Mouse (Mus musculus): ENCODE measurements around the gene St3gal3. TPM values are rescaled to one million over a fixed set of nuclear protein-coding genes. Genes with fewer than 3 reads are reported as not detected.

The St3gal3 gene
- polyA plus RNA-seq, 1 experiment = 19.7 TPM

DNA sequence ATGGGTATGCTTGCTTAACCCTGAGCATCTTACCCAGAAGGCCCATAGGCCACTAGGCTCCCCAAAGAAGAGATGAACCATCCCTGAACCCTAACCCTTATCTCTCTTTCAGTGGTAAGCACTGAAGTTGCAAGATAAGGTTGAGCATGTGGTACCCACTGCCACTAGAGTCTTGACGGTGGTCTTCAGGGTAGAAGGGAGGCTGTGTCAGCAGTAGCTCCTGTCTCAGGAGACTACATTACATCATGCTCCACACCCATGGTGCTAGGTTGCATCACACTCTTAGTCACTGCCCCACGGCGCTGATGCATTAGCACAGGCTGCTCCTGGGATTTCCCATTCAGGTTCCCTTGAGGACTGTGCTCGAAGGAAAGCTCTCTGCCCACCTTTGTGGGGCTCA is 154.6 kb downstream of the St3gal3 start:
- no peak for TF ChIP-seq GATA1 (IDR thresholded peaks at IDR 0.05; ENCODE audit: low read length)

DNA sequence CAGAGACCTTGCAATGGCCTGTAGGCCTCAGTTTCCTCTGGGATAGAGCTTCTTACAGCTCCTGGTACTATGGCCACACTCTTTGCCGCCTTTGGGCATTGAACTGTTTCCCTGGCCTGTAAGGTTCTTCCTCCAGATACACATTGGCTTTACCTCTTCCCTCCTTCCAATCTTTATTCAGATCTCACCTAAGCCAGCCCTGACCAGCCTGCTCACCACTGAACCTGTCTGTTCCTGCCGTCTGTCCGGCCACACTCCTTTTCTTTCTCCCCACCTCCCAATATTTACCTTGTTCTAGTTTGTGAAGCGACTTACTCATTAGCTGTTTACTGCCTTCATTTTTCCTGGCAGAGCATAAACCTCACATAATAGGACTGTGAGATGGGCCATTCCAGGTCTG is 155.5 kb downstream of the St3gal3 start:
- TF ChIP-seq GATA1 (IDR thresholded peaks at IDR 0.05; ENCODE audit: low read length) = no peak

DNA sequence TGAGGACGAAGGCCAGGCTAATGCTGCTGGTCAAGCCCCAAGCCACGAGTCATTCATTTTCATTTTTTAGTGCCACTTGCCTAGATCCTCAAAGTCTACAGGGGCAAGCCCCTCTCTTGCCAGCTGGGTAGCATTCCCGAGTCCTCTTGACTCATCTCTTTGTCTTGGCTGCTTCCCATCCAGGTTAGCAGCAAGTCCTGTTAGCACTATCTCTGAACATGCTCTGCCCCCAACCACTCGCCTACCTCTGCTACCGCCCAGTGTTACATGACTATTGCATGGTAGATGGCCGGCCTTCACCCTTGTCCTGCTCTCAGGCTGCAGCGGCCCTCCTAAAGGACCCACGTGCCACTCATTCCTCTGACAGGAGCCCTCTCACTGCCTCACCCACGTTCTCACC is 156.4 kb downstream of the St3gal3 start:
- TF ChIP-seq GATA1 (IDR thresholded peaks at IDR 0.05; ENCODE audit: low read length) = no peak

DNA sequence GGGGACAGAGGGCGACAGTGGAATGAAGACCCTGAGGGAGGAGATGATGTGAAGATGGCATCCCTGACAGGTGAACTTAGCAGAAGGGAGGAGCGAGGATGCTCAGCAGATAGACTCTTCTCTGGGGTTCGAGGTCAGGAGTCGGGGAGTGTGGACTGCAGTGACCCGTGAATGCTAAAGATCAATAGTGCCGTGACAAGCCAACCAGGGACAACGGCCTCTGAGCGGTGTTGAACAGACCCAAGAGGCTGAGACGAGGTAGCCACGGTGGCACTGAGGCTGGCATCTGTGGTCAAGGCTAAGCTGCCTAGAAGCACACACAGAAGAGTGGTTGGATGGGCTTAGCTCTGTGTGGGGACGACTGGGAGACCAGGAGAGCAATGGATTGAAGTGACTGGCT is 156.9 kb downstream of the St3gal3 start:
- TF ChIP-seq GATA1 (IDR thresholded peaks at IDR 0.05; ENCODE audit: low read length) = no peak

DNA sequence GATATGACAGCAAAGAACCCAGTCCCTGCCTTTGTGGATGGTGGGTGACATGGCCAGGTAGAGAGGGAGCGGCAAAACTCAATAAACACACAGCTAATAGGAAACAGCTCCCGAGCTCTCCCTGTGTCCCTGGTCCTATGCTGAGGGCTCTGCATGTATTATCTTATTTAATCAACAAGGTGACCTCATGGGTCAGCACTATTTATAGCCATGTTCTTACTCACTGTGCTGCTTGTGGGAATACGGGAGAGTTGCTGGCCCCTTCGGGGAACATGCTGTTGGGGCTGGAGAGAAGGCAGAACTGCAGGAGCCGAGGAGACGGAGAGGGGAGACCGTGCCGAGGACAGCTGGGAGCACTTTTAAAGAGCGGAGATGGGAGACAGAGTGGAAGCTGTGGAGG is 157.3 kb downstream of the St3gal3 start:
- no peak for TF ChIP-seq GATA1 (IDR thresholded peaks at IDR 0.05; ENCODE audit: low read length)

DNA sequence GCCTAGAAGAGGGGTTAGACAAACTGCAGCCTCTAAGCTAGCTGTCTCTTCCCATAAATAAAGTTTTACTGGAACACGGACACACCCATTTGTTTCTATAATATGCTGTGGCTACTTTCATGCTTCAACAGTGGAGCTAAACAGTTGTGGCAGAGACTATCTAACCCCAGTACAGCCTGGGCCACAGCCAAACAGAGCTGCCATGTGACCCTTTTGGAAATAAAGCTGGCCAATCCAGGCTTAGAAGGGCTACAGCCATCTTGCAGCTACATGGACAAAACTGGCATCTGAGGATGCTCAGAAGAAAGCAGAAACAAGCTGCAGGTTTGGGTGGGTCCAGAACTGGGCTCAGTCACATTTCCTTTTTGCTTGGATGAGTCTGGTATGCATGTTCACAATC is 158.9 kb downstream of the St3gal3 start:
- no peak for TF ChIP-seq GATA1 (IDR thresholded peaks at IDR 0.05; ENCODE audit: low read length)

DNA sequence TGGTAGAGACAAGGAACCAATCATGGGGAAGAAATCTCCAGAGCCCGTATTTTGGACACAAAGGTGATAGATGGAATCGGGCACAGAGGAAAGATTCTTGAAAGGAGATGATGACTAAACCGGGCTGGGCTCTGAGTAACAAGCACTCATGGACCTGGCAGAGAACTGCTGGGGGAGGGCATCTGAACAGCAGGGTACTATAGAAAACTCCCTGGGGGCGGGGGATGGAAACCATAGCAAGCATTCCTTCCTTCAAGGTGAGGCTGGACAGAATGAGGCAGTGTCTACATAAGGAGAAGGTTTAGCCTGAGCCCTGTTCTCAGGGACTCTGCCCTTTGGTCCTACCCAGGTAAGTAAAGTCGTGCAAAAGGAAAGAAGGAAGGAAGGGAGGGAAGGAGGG is 160.0 kb downstream of the St3gal3 start:
- TF ChIP-seq GATA1 (IDR thresholded peaks at IDR 0.05; ENCODE audit: low read length) = no peak

DNA sequence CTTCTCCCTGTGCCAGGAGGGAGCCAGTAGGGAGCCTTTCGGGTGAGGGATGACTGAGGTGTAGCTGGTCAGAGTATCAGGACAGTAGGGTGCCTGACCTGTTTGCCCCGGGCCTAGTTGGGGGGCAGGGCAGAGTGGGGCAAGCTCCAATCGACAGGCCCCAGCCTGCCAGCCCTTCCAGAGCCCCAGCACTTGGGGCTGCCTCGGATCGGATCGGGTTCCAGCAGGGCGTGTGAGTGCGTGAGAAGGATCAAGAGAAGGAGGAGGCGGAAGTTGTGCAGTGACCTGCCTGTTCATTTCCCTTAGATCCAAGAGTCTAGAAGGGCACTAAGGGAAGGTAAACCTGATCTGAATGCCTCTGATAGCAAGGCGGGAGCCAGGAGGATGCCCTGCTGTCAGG is 161.7 kb downstream of the St3gal3 start:
- no peak for TF ChIP-seq GATA1 (IDR thresholded peaks at IDR 0.05; ENCODE audit: low read length)

DNA sequence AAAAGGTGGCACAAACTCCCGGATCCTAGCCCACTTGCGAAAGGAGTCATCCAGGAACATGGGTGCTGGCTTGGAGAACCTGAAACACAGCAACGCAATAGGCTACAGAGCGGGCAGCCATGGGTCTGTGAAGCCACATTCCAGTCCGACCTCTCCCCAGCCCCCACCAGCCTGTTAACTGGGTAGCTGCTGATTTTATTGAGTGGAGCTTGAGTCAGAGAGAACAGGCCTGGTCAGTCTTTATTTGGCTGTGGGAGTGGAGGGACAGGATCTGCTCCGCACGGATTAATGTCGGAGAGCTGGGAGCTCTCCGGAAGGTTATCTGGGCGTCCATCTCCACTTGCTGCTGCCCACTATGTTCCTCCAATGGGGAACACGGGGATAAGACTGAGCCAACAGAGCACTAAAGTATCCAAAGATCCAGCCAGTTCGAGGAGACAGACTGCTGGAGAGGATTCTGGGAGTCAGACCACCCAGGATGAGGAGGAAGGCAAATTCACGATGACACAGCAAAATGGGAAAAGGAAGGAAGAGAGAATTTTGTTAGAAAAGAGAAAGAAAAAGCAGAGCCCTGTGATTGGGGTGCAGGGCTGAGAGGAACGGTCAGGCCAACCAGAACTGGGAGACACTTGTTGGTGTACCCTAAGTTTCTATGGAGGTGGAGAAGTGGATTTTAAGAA is 170.2 kb downstream of the St3gal3 start:
- no peak for TF ChIP-seq GATA1 (IDR thresholded peaks at IDR 0.05; ENCODE audit: low read length)

DNA sequence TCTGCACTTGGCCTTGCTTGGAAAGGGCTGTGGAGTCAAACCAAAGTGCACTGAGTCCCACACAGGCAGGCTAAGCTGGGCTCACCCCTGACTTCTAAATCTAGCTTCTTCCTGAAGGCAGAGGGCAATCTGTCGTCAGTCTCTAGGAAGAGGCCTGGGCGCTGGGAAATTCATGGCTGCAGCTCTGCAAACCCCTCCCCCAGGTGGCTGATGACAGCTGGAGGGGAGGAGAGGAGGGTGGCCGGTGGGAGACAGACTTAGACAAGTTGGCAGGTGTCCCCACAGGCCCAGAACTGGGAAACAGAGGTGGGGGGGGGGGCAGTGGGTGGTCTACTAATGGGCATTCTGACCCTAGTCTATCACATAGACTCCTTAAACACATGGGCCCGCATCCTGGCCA is 177.2 kb downstream of the St3gal3 start:
- TF ChIP-seq GATA1 (IDR thresholded peaks at IDR 0.05; ENCODE audit: low read length) = no peak

DNA sequence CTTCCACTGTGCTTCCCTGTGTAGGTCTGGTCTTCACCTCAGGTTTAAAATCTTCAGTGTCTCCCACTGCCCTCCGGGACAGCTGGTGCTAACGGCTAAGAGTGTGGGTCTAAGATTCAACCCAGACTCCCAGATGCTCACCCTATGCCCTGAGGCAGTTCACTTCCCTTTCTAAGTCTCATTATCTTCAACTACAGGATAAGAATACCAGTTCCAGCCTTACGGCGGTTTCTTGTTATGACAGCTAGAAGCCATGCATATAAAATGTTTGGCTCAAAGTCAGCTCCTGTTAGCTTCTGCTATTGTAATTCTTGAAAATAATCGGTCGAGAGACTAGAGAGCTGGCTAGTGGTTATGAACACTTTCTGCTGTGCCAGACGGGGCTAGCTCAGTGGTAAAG is 187.2 kb downstream of the St3gal3 start:
- TF ChIP-seq GATA1 (IDR thresholded peaks at IDR 0.05; ENCODE audit: low read length) = no peak

DNA sequence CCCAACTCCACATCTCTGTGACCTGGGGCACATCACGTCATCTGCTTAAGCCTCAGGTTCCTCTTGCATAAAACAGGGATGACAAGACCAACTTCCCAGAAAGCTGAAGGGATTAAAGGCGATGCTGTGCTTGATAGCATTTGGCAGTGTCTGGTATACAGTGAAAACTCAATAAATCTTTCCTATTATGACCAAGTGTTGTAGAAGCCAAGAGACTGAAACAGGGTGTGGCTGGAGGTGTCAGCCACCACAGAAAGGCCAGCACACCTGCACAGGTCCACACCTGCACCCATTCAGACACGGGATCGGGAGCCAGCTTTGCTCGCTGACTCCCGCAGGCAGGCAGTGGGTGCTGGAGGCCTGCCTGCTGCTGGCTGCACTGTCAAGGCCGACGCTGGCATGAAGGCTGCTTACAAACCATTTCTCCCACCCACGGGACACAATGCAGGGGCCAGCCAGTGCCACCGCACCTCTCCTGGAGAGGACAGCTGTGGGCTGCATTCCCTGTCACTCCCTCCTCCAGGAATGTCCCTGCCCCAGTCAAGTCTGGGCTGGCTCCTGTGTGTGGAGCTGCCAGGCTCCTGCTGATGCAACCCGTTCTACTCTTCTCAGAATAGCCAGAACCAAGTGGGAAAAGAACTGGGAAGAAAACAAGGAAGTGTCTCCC is 187.9 kb downstream of the St3gal3 start:
- TF ChIP-seq GATA1 (IDR thresholded peaks at IDR 0.05; ENCODE audit: low read length) = no peak

DNA sequence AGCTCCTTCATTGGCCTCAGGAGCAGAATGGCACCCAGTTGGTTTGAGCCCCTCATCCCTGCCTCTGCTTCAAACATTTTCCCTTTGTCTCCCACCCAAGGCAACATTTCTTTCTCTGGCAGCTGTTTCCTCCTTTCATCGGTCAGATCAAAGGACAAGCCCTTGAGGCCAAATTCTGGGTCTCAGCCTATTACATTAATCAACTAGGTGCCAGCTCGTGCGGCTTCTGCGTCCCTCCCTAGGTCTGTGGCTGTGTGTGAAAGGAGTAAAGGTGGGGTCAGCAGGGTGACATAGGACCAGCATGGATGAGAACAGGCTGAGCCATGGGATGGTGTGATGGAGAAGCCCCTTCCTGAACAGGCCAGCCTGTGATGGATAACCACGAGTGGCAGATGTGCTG is 191.4 kb downstream of the St3gal3 start:
- no peak for TF ChIP-seq GATA1 (IDR thresholded peaks at IDR 0.05; ENCODE audit: low read length)

DNA sequence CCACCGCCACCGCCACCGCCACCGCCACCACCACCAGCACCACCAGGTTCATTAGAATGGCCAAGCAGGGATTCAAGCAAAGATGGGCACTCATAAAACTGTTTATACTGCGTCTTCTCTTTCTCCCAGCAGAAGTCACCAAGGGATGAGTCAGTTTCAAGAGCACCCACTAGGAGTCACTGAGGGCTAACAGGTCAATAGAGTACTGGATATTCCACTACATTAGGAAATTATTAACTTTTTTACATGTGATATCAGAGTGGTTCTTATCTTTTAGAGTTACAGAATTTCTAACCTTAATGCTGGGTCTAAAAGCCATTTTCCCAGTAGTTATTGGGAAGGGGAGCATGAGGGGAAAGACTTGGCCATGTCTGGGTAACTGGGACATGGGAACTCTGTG is 197.8 kb downstream of the St3gal3 start:
- no peak for TF ChIP-seq GATA1 (IDR thresholded peaks at IDR 0.05; ENCODE audit: low read length)

DNA sequence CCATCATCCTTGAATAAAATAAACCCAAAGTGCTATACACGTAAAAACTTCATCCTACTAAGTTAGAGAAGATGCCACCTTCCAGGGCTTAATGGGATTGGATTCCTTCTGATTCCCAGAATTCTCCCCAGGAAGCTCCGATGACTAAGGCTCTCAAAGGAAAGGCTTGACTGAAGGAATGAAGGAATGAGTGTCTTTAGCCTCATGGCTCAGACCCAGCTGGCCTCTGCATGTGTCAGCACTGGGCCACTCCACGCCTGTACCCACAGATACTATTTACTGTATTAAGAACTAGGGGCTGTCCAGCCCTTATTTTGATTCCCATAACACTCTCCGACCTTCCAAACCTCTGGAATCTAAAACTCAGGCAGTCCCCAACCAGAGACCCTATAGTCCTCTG is 200.6 kb downstream of the St3gal3 start:
- no peak for TF ChIP-seq GATA1 (IDR thresholded peaks at IDR 0.05; ENCODE audit: low read length)

DNA sequence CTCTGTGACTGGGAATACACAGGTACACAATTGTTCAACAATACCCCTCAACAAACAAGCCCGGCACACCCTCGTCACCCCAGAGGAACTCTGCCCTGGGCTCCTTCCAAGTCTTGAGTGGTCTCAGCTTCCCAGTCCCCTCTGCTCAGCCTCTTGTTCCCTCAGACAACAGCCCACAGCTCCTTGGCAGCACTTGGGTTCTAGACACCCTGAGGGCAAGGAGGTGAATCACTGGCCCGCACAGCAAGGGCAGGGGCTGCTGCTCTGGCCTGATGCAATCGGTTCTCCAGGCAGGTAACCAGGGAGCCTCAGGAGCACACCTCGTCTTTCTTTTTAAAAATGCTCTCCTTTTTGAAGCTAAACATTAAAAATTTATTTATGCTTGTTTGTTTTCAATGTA is 201.5 kb downstream of the St3gal3 start:
- TF ChIP-seq GATA1 (IDR thresholded peaks at IDR 0.05; ENCODE audit: low read length) = no peak

DNA sequence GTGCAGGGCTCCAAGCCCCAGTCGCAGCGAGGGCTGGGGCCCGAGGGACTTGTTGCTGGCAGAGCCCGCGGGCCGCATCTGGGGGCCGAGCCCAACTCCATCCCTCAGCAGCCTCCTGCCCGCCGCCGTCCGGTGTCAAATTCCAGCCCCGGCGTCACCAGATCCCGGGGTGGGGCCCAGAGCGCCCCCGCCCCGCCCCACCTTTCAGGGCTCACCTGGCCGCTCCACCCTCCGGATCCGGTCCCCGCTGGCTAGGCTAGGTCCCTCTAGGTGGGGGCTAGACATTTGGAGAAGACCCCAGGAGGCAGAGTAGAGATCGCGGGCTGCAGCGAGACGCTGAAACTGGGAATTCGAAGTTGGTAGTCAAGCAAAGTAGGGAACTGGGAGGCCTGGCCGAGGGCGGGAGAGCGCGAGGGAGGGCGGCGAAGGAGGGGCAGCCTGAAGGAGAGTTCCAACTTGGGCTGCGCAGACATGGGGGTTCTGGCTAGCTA is 205.3 kb downstream of the St3gal3 start, which contains the start of gene Artn:
Artn (minus strand) TSS at position 373 of the 491 bp plus-strand sequence.
- TF ChIP-seq GATA1 (IDR thresholded peaks at IDR 0.05; ENCODE audit: low read length) = no peak
